Mouse (Mus musculus) cerebellum, adult 2 months (tissue): Measurements from ENCODE around the gene Zfp618. TPM values are rescaled to one million over a fixed set of nuclear protein-coding genes. Genes with fewer than 3 reads are reported as not detected.

Experiments
- DNase-seq, 2 experiments: peaks; one replicate each; pipeline ENCODE4 v3.0.0; 2021
- H3K27ac ChIP-seq: fragments of 200-500 bp; 2 replicates; pipeline ENCODE4 v1.5.1; 2012; ENCODE audit warnings: low read length, control low read depth, inconsistent platforms; ENCODE audit not compliant: insufficient read depth
- H3K27me3 ChIP-seq: fragments of 200-500 bp; 2 replicates; pipeline ENCODE4 v1.6.1; 2012; ENCODE audit warnings: inconsistent platforms, mild to moderate bottlenecking, low read length, moderate library complexity; ENCODE audit not compliant: control insufficient read depth, insufficient read depth
- H3K4me1 ChIP-seq: fragments of 200-500 bp; 2 replicates; pipeline ENCODE4 v1.6.1; 2011; ENCODE audit warnings: low read length; ENCODE audit not compliant: control insufficient read depth, insufficient read depth
- H3K4me3 ChIP-seq: fragments of 200-500 bp; replicated peaks from 2 replicates; pipeline ENCODE3; 2011; ENCODE audit warnings: mild to moderate bottlenecking, low read depth, low read length, control low read depth; ENCODE audit not compliant: insufficient read depth
- CTCF ChIP-seq: fragments of 200-500 bp; IDR thresholded peaks from 2 replicates; pipeline ENCODE4 v1.5.1; 2011; ENCODE audit warnings: low read depth, mild to moderate bottlenecking, control low read depth, low read length, moderate library complexity, borderline replicate concordance; ENCODE audit not compliant: insufficient read depth
- POLR2A ChIP-seq: fragments of 200-500 bp; IDR thresholded peaks from 2 replicates; pipeline ENCODE4 v1.6.1; 2011; ENCODE audit warnings: low read length, control low read depth, borderline replicate concordance; ENCODE audit not compliant: insufficient read depth
- WGBS: fragments of 180-500 bp; shearing (Covaris S2); methylation state at CpG from one replicate; pipeline ENCODE4 v1.1.7; 2018; 5-methylcytosine and 5-hydroxymethylcytosine counted together
- polyA plus RNA-seq: library from polyadenylated mRNA; depleted of rRNA; stranded (reverse); fragments of >200 nt; gene quantifications from 2 replicates; pipeline ENCODE4 v1.2.3, GENCODE M21; 2012

The Zfp618 gene
- polyA plus RNA-seq, 1 experiment = 2.7 TPM

- H3K4me3 ChIP-seq = no peak overlapping the region
- no peaks in the 10 kb centered on the region for H3K4me1 ChIP-seq
- TF ChIP-seq POLR2A = no peak
- TF ChIP-seq CTCF = no peak
- WGBS = 8% methylated on average over 35 of the region's 52 CpGs
- no peak overlapping the region for H3K27ac ChIP-seq
- DNase-seq = peak in 1 of 2 experiments; percentile 4
- peaks cover 2% of the 10 kb centered on the region; the same call in 1 of the 2 replicates for H3K27me3 ChIP-seq
Observed at GRCm38 (mm10) chr4:62964844-62965496, 403 bp upstream of the Zfp618 start.

- Histone ChIP-seq H3K4me1 (no peaks in the 10 kb centered on the region), H3K27ac (no peak overlapping the region), H3K27me3 (peaks cover 2% of the 10 kb centered on the region; the same call in 1 of the 2 replicates), H3K4me3 (no peak overlapping the region)
- 94% methylated on average over 5 of the region's 5 CpGs for WGBS
- TF ChIP-seq POLR2A = no peak
- TF ChIP-seq CTCF = no peak
- no peak for DNase-seq
Observed at GRCm38 (mm10) chr4:62969526-62969925, 4.2 kb downstream of the Zfp618 start.

- TF ChIP-seq POLR2A (no peak), CTCF (no peak)
- Histone ChIP-seq H3K4me1 (no peaks in the 10 kb centered on the region), H3K4me3 (no peak overlapping the region), H3K27ac (no peak overlapping the region), H3K27me3 (no peaks in the 10 kb centered on the region; the same call in 1 of the 2 replicates)
- no peak for DNase-seq
- 29% methylated on average over 1 of the region's 1 CpGs for WGBS
Observed at GRCm38 (mm10) chr4:62971991-62972390, 6.6 kb downstream of the Zfp618 start.

- 30% methylated on average over 3 of the region's 3 CpGs for WGBS
- H3K27me3 ChIP-seq = no peaks in the 10 kb centered on the region; the same call in 1 of the 2 replicates
- DNase-seq = no peak
- H3K27ac ChIP-seq = no peak overlapping the region
- no peak overlapping the region for H3K4me3 ChIP-seq
- no peaks in the 10 kb centered on the region for H3K4me1 ChIP-seq
- TF ChIP-seq POLR2A = no peak
- TF ChIP-seq CTCF = no peak
Observed at GRCm38 (mm10) chr4:62973086-62973485, 7.7 kb downstream of the Zfp618 start.

GRCm38 (mm10) chr4:62974901-62975300, 9.5 kb downstream of the Zfp618 start:
- TF ChIP-seq POLR2A (no peak), CTCF (no peak)

GRCm38 (mm10) chr4:62975541-62975940, 10.2 kb downstream of the Zfp618 start:
- 38% methylated on average over 6 of the region's 6 CpGs for WGBS
- no peak for DNase-seq
- H3K27ac ChIP-seq = no peak overlapping the region
- no peak overlapping the region for H3K4me3 ChIP-seq
- no peaks in the 10 kb centered on the region for H3K4me1 ChIP-seq
- no peaks in the 10 kb centered on the region; the same call in 1 of the 2 replicates for H3K27me3 ChIP-seq
- TF ChIP-seq POLR2A = no peak
- no peak for TF ChIP-seq CTCF

More at GRCm38 (mm10) chr4:62974901-62975300, 9.5 kb downstream of the Zfp618 start:
- no peak for DNase-seq
- Histone ChIP-seq H3K4me1 (no peaks in the 10 kb centered on the region), H3K27ac (no peak overlapping the region), H3K4me3 (no peak overlapping the region), H3K27me3 (no peaks in the 10 kb centered on the region; the same call in 1 of the 2 replicates)
- WGBS = 84% methylated on average over 2 of the region's 2 CpGs

- DNase-seq = no peak
- no peaks in the 10 kb centered on the region; the same call in 1 of the 2 replicates for H3K27me3 ChIP-seq
- 79% methylated on average over 6 of the region's 6 CpGs for WGBS
- TF ChIP-seq CTCF (no peak), POLR2A (no peak)
- no peak overlapping the region for H3K4me3 ChIP-seq
- H3K4me1 ChIP-seq = no peaks in the 10 kb centered on the region
- no peak overlapping the region for H3K27ac ChIP-seq
Observed at GRCm38 (mm10) chr4:62977454-62977853, 12.1 kb downstream of the Zfp618 start.

GRCm38 (mm10) chr4:62978501-62978911, 13.1 kb downstream of the Zfp618 start:
- 36% methylated on average over 10 of the region's 10 CpGs for WGBS
- H3K4me1 ChIP-seq = no peaks in the 10 kb centered on the region
- DNase-seq = no peak
- TF ChIP-seq POLR2A (no peak), CTCF (no peak)
- no peak overlapping the region for H3K27ac ChIP-seq
- no peaks in the 10 kb centered on the region; the same call in 1 of the 2 replicates for H3K27me3 ChIP-seq
- H3K4me3 ChIP-seq = no peak overlapping the region
